Mouse (Mus musculus) spleen, postnatal 14 days (tissue): ENCODE results near the gene Abcf2.

Experiments
- DNase-seq, 2 experiments: peaks; one replicate each; pipeline ENCODE4 v3.0.0; 2021 to 2022; ENCODE audit warnings: low spot score in 2 of 2

Abcf2 gene

GRCm38 (mm10) chr5:24527780-24528179 lies 49.5 kb downstream of the Abcf2 start:
- DNase-seq: no peak

GRCm38 (mm10) chr5:24526889-24527230 lies 50.4 kb downstream of the Abcf2 start, which contains the start of gene Gbx1:
Gene Gbx1, minus strand, starts transcription at chr5:24527202.
- DNase-seq: no peak

DNA sequence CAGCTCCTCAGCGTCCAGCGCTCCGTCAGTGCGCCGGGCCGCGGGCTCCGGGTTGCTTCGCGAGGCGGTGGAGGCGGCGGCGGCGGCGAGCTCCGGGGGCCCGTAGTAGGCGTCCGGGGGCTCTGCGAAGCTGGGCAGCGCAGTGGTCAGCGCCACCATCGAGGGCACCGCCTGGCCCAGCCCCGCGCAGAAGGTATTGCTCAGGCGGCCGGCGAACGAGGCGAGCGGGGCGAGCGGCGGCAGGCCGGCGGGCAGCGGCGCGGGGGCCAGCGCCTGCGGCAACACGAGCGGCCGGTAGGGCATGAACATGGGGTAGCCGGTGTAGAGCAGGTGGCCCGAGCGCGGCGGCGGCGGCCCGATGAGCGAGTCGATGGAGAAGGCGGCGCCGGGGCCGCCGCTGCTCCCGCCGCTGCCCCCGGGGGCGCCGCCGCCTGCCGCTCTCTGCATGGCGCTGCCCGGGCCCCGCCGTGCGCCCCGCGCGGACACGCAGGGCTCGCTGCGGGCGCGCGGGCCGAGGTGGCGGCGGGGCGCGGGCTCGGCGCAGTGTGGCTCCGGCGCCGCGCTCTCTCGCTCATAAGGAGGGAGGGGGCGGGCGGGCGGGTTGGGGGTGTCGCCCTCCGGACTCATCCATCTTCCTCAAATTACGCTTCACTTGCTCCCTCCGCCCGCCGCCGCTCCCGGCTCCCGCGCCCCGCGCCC lies 50.9 kb downstream of the Abcf2 start:
- DNase-seq: no peak

- DNase-seq: no peak
These were observed 51.7 kb downstream of the Abcf2 start for GRCm38 (mm10) chr5:24525360-24526189.

- no peak for DNase-seq
These were observed 52.7 kb downstream of the Abcf2 start for GRCm38 (mm10) chr5:24524522-24524921.

- DNase-seq: no peak
These were observed 53.5 kb downstream of the Abcf2 start for GRCm38 (mm10) chr5:24523806-24524205.

DNA sequence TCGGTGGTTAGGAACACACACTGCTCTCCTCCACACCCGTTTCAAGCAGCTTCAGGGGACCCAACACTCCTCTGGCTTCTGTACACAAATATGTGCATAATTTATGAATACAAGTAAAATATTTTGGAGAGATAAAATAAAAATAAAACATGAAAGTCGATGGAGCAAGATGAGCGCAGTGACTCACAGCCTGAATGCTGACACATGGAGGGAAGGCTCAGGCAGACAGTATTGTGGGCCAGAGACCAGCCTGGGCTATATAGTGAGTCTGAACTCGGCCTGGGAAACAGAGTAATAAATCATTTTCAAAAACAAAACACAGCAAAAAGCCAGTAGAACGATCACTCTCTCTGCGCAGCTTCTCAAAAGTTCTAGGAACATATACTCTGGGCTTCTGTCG lies 55.9 kb downstream of the Abcf2 start:
- DNase-seq: no peak
